Mouse (Mus musculus) heart, embryonic 13.5 days (tissue): ENCODE data around the gene Zbtb12. TPM values are rescaled to one million over a fixed set of nuclear protein-coding genes. Genes with fewer than 3 reads are reported as not detected.
"Not testable (repeated sequence)": the region's sequence is repeated elsewhere in the genome, so short reads cannot be mapped to it uniquely, and the experiment has no call there.

Source experiments
- ATAC-seq: fragments of 200-750 bp; cut with Nextera tagmentation; 2 replicates; pipeline ENCODE4 v1.8.0; 2017; ENCODE audit warnings: moderate TSS enrichment; ENCODE audit not compliant: insufficient number of reproducible peaks, low FRiP score, low TSS enrichment; ENCODE audit errors: extremely low read depth
- H3K27ac ChIP-seq: fragments of 300-500 bp; sonication (generic); replicated peaks from 2 replicates; pipeline ENCODE4 v1.5.1; 2015; ENCODE audit warnings: moderate library complexity, mild to moderate bottlenecking, inconsistent platforms
- H3K27me3 ChIP-seq: fragments of 300-500 bp; sonication (generic); replicated peaks from 2 replicates; pipeline ENCODE4 v1.6.1; 2015; ENCODE audit warnings: mild to moderate bottlenecking, inconsistent platforms
- H3K36me3 ChIP-seq: fragments of 300-500 bp; sonication (generic); 2 replicates; pipeline ENCODE4 v1.6.1; 2015; ENCODE audit warnings: mild to moderate bottlenecking, inconsistent platforms
- H3K4me1 ChIP-seq: fragments of 300-500 bp; sonication (generic); 2 replicates; pipeline ENCODE4 v1.6.1; 2015; ENCODE audit warnings: inconsistent platforms
- H3K4me2 ChIP-seq: fragments of 300-500 bp; sonication (generic); 2 replicates; pipeline ENCODE4 v1.6.1; 2015; ENCODE audit warnings: inconsistent platforms, mild to moderate bottlenecking, moderate library complexity
- H3K4me3 ChIP-seq: fragments of 300-500 bp; sonication (generic); 2 replicates; pipeline ENCODE4 v1.5.1; 2015; ENCODE audit warnings: moderate library complexity, mild to moderate bottlenecking, inconsistent platforms
- H3K9ac ChIP-seq: fragments of 300-500 bp; sonication (generic); 2 replicates; pipeline ENCODE4 v1.6.1; 2015; ENCODE audit warnings: inconsistent platforms, mild to moderate bottlenecking, moderate library complexity
- H3K9me3 ChIP-seq: fragments of 300-500 bp; sonication (generic); 2 replicates; pipeline ENCODE4 v1.6.1; 2016; ENCODE audit warnings: inconsistent platforms
- WGBS: fragments of 180-500 bp; shearing (Covaris S2); methylation state at CpG from one replicate; pipeline ENCODE4 v1.1.7; 2015; ENCODE audit warnings: mixed read lengths; 5-methylcytosine and 5-hydroxymethylcytosine counted together
- polyA plus RNA-seq: library from polyadenylated mRNA; unstranded; fragments of >200 nt; fragmentation: Nextera tagmentation; extraction: Ambion mirVana; gene quantifications from 2 replicates; pipeline ENCODE4 v1.2.1, GENCODE M21; 2015

Gene Zbtb12
- 1.5 and 2.0 TPM in 2 replicates for polyA plus RNA-seq

GRCm38 (mm10) chr17:34879336-34879879 lies at the start of gene Zbtb12:
Zbtb12 (plus strand) TSS chr17:34879483.
- Histone ChIP-seq H3K4me3 (no peak within 1 kb of the TSS), H3K27ac (no peak within 1 kb of the TSS), H3K9ac (peak within 1 kb of the TSS; percentile 33; the same call in 1 of the 2 replicates), H3K4me1 (peaks cover 11% of the 10 kb centered on the region; the same call in 1 of the 2 replicates), H3K36me3 (no peaks in the 10 kb centered on the region), H3K27me3 (peaks cover 6% of the 10 kb centered on the region), H3K9me3 (no peaks in the 10 kb centered on the region), H3K4me2 (no peak within 1 kb of the TSS)
- 58% methylated on average over 11 of the region's 11 CpGs for WGBS
- ATAC-seq = no peak

GRCm38 (mm10) chr17:34830776-34831175 lies 48.5 kb upstream of the Zbtb12 start:
- WGBS = 95% methylated on average over 1 of the region's 1 CpGs

GRCm38 (mm10) chr17:34836155-34836855 lies 43.0 kb upstream of the Zbtb12 start:
- ATAC-seq = peak; percentile 77

More at GRCm38 (mm10) chr17:34830776-34831175, 48.5 kb upstream of the Zbtb12 start:
- H3K27ac ChIP-seq, H3K4me2 ChIP-seq, H3K4me1 ChIP-seq, H3K9me3 ChIP-seq, H3K4me3 ChIP-seq, ATAC-seq, H3K27me3 ChIP-seq, H3K9ac ChIP-seq: not testable (repeated sequence)
- H3K36me3 ChIP-seq = peaks cover 90% of the 10 kb centered on the region

GRCm38 (mm10) chr17:34836856-34837221 lies 42.4 kb upstream of the Zbtb12 start, which contains the start of the genes Stk19 and Dxo:
Stk19 (minus strand) TSS chr17:34836945.
Dxo (plus strand) TSS chr17:34837019.
- peak; percentile 89 for ATAC-seq
- WGBS = under 1% methylated on average over 40 of the region's 40 CpGs
- peaks cover 65% of the 10 kb centered on the region for H3K36me3 ChIP-seq

More at GRCm38 (mm10) chr17:34836155-34836855, 43.0 kb upstream of the Zbtb12 start:
- Histone ChIP-seq H3K27ac (peak overlapping the region; percentile 69), H3K9ac (peak overlapping the region; percentile 89), H3K27me3 (no peaks in the 10 kb centered on the region), H3K4me1 (peaks cover 26% of the 10 kb centered on the region), H3K4me2 (peak overlapping the region; percentile 99), H3K4me3 (peak overlapping the region; percentile 91), H3K36me3 (peaks cover 65% of the 10 kb centered on the region), H3K9me3 (no peaks in the 10 kb centered on the region)
- 4% methylated on average over 48 of the region's 48 CpGs for WGBS

GRCm38 (mm10) chr17:34837464-34838324 lies 41.6 kb upstream of the Zbtb12 start:
- H3K27ac ChIP-seq = peak overlapping the region; percentile 69; the same call in 1 of the 2 replicates
- peaks cover 26% of the 10 kb centered on the region for H3K4me1 ChIP-seq
- H3K4me3 ChIP-seq = peak overlapping the region; percentile 91
- 36% methylated on average over 43 of the region's 43 CpGs for WGBS
- no peaks in the 10 kb centered on the region for H3K27me3 ChIP-seq
- peaks cover 65% of the 10 kb centered on the region for H3K36me3 ChIP-seq
- no peak for ATAC-seq
- H3K9me3 ChIP-seq = no peaks in the 10 kb centered on the region
- peak overlapping the region; percentile 89 for H3K9ac ChIP-seq
- peak overlapping the region; percentile 99 for H3K4me2 ChIP-seq

More at GRCm38 (mm10) chr17:34836856-34837221, 42.4 kb upstream of the Zbtb12 start, which contains the start of the genes Stk19 and Dxo:
- peaks cover 26% of the 10 kb centered on the region for H3K4me1 ChIP-seq
- H3K4me2 ChIP-seq = peak within 1 kb of the TSS; percentile 99
- no peaks in the 10 kb centered on the region for H3K9me3 ChIP-seq
- H3K4me3 ChIP-seq = peak within 1 kb of the TSS; percentile 91
- no peaks in the 10 kb centered on the region for H3K27me3 ChIP-seq
- peak within 1 kb of the TSS; percentile 69 for H3K27ac ChIP-seq
- peak within 1 kb of the TSS; percentile 89 for H3K9ac ChIP-seq

GRCm38 (mm10) chr17:34838785-34839184 lies 40.5 kb upstream of the Zbtb12 start:
- Histone ChIP-seq H3K4me2 (peak overlapping the region; percentile 20; the same call in 1 of the 2 replicates), H3K27ac (no peak overlapping the region), H3K4me1 (peaks cover 26% of the 10 kb centered on the region), H3K4me3 (no peak overlapping the region), H3K27me3 (no peaks in the 10 kb centered on the region), H3K9ac (no peak overlapping the region), H3K9me3 (no peaks in the 10 kb centered on the region), H3K36me3 (peaks cover 66% of the 10 kb centered on the region)
- WGBS = 81% methylated on average over 7 of the region's 7 CpGs
- ATAC-seq = no peak

- Histone ChIP-seq H3K36me3 (peaks cover 74% of the 10 kb centered on the region), H3K4me2 (peak overlapping the region; percentile 9; the same call in 1 of the 2 replicates), H3K9ac (no peak overlapping the region), H3K27me3 (no peaks in the 10 kb centered on the region), H3K4me3 (no peak overlapping the region), H3K27ac (no peak overlapping the region), H3K9me3 (no peaks in the 10 kb centered on the region), H3K4me1 (peaks cover 22% of the 10 kb centered on the region)
- no peak for ATAC-seq
- 74% methylated on average over 6 of the region's 6 CpGs for WGBS
Observed at GRCm38 (mm10) chr17:34840736-34841307, 38.5 kb upstream of the Zbtb12 start.

- Histone ChIP-seq H3K4me1 (peaks cover 7% of the 10 kb centered on the region), H3K36me3 (peaks cover 84% of the 10 kb centered on the region), H3K9me3 (no peaks in the 10 kb centered on the region), H3K27ac (no peak overlapping the region), H3K4me2 (no peak overlapping the region), H3K9ac (no peak overlapping the region), H3K27me3 (no peaks in the 10 kb centered on the region), H3K4me3 (no peak overlapping the region)
- WGBS = 90% methylated on average over 13 of the region's 13 CpGs
- no peak for ATAC-seq
Observed at GRCm38 (mm10) chr17:34844884-34845283, 34.4 kb upstream of the Zbtb12 start.

GRCm38 (mm10) chr17:34847192-34847591 lies 32.1 kb upstream of the Zbtb12 start:
- H3K4me2 ChIP-seq = no peak overlapping the region
- H3K4me3 ChIP-seq = no peak overlapping the region
- H3K9me3 ChIP-seq = no peaks in the 10 kb centered on the region
- no peaks in the 10 kb centered on the region for H3K27me3 ChIP-seq
- H3K4me1 ChIP-seq = peaks cover 18% of the 10 kb centered on the region
- WGBS = 82% methylated on average over 6 of the region's 6 CpGs
- H3K27ac ChIP-seq = no peak overlapping the region
- H3K9ac ChIP-seq = 0 out of 2 replicates have a peak overlapping the region, but pooled peaks have one; percentile 7
- no peak for ATAC-seq
- H3K36me3 ChIP-seq = peaks cover 63% of the 10 kb centered on the region

GRCm38 (mm10) chr17:34847615-34848014 lies 31.7 kb upstream of the Zbtb12 start:
- Histone ChIP-seq H3K27ac (no peak overlapping the region), H3K4me2 (no peak overlapping the region), H3K9ac (no peak overlapping the region), H3K27me3 (no peaks in the 10 kb centered on the region), H3K4me3 (no peak overlapping the region), H3K36me3 (peaks cover 63% of the 10 kb centered on the region), H3K9me3 (no peaks in the 10 kb centered on the region), H3K4me1 (peaks cover 18% of the 10 kb centered on the region)
- ATAC-seq = no peak
- 84% methylated on average over 7 of the region's 7 CpGs for WGBS
